Mouse (Mus musculus): Measurements from ENCODE around the gene Mrnip.

GRCm38 (mm10) chr11:50162338-50163050 lies 11.8 kb upstream of the Mrnip start:
- TF ChIP-seq CTCF (IDR thresholded peaks at IDR 0.05; ENCODE audit: extremely low read depth, insufficient read length, insufficient replicate concordance, low read depth, low read length) (no peak), POLR2A (IDR thresholded peaks at IDR 0.05; ENCODE audit: low read depth, low read length) (no peak)
